19 mouse cellular contexts compared by ENCODE assay signal in genomic region chr5:52177326-52177725, GRCm38 (mm10). TPM values are rescaled to one million over a fixed set of nuclear protein-coding genes. Genes with fewer than 3 reads are reported as not detected.
A peak's percentile ranks its signal among the peaks of the same experiment; 100 is the strongest.
DNase-seq lines count a peak whose midpoint lies in the region; ATAC-seq lines count a peak whose summit lies in the region.
"Had no signal": no experiment of that assay in that cellular context is flagged by ENCODE, and none has a peak within 500 bp of the region (broad histone marks: within the 10 kb centered on the region; RNA-seq: fewer than 3 reads in every experiment).

No protein-coding gene starts in this region.

- ATAC-seq in common myeloid progenitor, adult 5-6 weeks (replicated peaks; ENCODE audit: low read depth, poor library complexity, severe bottlenecking): peak; percentile 58; the same call in 1 of the 2 replicates
- ATAC-seq in hematopoietic stem cell, adult 5-6 weeks (replicated peaks in 1 of 2; ENCODE audit: insufficient read depth in 1 of 2, low FRiP score in 2 of 2, low TSS enrichment in 1 of 2, low read depth in 1 of 2, poor library complexity in 2 of 2, severe bottlenecking in 2 of 2): peak; percentile 65 to 85; a peak in 3 of 4 replicates
- ATAC-seq: activated CD4-positive, CD25-positive, alpha-beta regulatory T cell, adult 4 months; forebrain, embryonic 13.5 days; forebrain, embryonic 15.5 days; forebrain, postnatal 0 days; Patski had no signal

- peak; percentile 36 for DNase-seq in 416B (ENCODE audit: low read depth)
- no peak for DNase-seq in cerebellum, adult 9-11 months
- DNase-seq in gastrocnemius, postnatal 10 days: no peak
- no peak for DNase-seq in kidney, postnatal 10 days
- DNase-seq: adrenal gland, adult 8-10 months; adrenal gland, postnatal 14 days; adrenal gland, postnatal 36 days; cerebellum, adult 11-12 months; cerebellum, adult 2 months; cerebellum, adult 9-10 months; cerebellum, postnatal 14 days; cerebellum, postnatal 36 days; forebrain, postnatal 0 days had no signal

RNA-seq across cellular contexts. Expression of gene Dhx15, which starts 13.0 kb away (rescaled TPM):
- 369 and 381 TPM in 2 replicates for total RNA-seq in common myeloid progenitor, adult 5-6 weeks (2017)
- 389 and 402 TPM in 2 replicates for total RNA-seq in hematopoietic stem cell, adult 5-6 weeks (2017)
- 10 to 100 TPM; 46.2 to 59.4 TPM for total RNA-seq in gastrocnemius, postnatal 10 days (2021)
